Mouse (Mus musculus): ENCODE measurements around the gene A930018P22Rik.

A930018P22Rik gene

GRCm38 (mm10) chr2:104120312-104120711 is 2.3 kb upstream of the A930018P22Rik start:
- DNase-seq, result no peak

GRCm38 (mm10) chr2:104121681-104122504 is 676 bp upstream of the A930018P22Rik start:
- no peak for DNase-seq

- peak; percentile 4 to 7 for DNase-seq
Measured at GRCm38 (mm10) chr2:104123540-104123939, 971 bp downstream of the A930018P22Rik start.

GRCm38 (mm10) chr2:104124071-104124470 is 1.5 kb downstream of the A930018P22Rik start:
- no peak for DNase-seq

GRCm38 (mm10) chr2:104128803-104129531 is 6.4 kb downstream of the A930018P22Rik start:
- no peak for DNase-seq

- no peak for DNase-seq
Measured at GRCm38 (mm10) chr2:104130165-104130564, 7.6 kb downstream of the A930018P22Rik start.

GRCm38 (mm10) chr2:104130969-104131368 is 8.4 kb downstream of the A930018P22Rik start:
- DNase-seq, result peak; percentile 58 to 62

- no peak for DNase-seq
Measured at GRCm38 (mm10) chr2:104132266-104132859, 9.8 kb downstream of the A930018P22Rik start.

GRCm38 (mm10) chr2:104133042-104133810 is 10.7 kb downstream of the A930018P22Rik start:
- no peak for DNase-seq

GRCm38 (mm10) chr2:104134150-104135056 is 11.8 kb downstream of the A930018P22Rik start:
- peak; percentile 56 to 58 for DNase-seq

- no peak for DNase-seq
Measured at GRCm38 (mm10) chr2:104135920-104136319, 13.4 kb downstream of the A930018P22Rik start.

- no peak for DNase-seq
Measured at GRCm38 (mm10) chr2:104142140-104142539, 19.6 kb downstream of the A930018P22Rik start.

GRCm38 (mm10) chr2:104144004-104144403 is 21.4 kb downstream of the A930018P22Rik start:
- no peak for DNase-seq

- DNase-seq, result peak in 1 of 2 experiments; percentile 12
Measured at GRCm38 (mm10) chr2:104145983-104146382, 23.4 kb downstream of the A930018P22Rik start.

GRCm38 (mm10) chr2:104147910-104148561 is 25.5 kb downstream of the A930018P22Rik start:
- no peak for DNase-seq

GRCm38 (mm10) chr2:104150608-104151397 is 28.2 kb downstream of the A930018P22Rik start:
- DNase-seq, result no peak

GRCm38 (mm10) chr2:104153345-104153744 is 30.8 kb downstream of the A930018P22Rik start:
- DNase-seq, result no peak

GRCm38 (mm10) chr2:104153876-104154275 is 31.3 kb downstream of the A930018P22Rik start:
- no peak for DNase-seq

GRCm38 (mm10) chr2:104157831-104158230 is 35.3 kb downstream of the A930018P22Rik start:
- DNase-seq, result no peak

- DNase-seq, result no peak
Measured at GRCm38 (mm10) chr2:104163418-104163817, 40.8 kb downstream of the A930018P22Rik start.
